Mouse (Mus musculus) bone marrow, adult 2 months (tissue): ENCODE measurements at regions not wholly inside any gene's neighbourhood (a gene's known extent, or its start where the extent isn't known, plus 50 kb on each side); places are given as distances from the start of the nearest gene placed in this dataset.

Experiments
- CTCF ChIP-seq: fragments of 200-500 bp; IDR thresholded peaks from 2 replicates; pipeline ENCODE4 v1.5.1; 2011; ENCODE audit warnings: low read length, control low read depth; ENCODE audit not compliant: control insufficient read depth, insufficient read depth
- POLR2A ChIP-seq: fragments of 200-500 bp; IDR thresholded peaks from 2 replicates; pipeline ENCODE4 v1.6.1; 2011; ENCODE audit warnings: low read depth, mild to moderate bottlenecking, control low read depth, low read length, borderline replicate concordance; ENCODE audit not compliant: control insufficient read depth

DNA sequence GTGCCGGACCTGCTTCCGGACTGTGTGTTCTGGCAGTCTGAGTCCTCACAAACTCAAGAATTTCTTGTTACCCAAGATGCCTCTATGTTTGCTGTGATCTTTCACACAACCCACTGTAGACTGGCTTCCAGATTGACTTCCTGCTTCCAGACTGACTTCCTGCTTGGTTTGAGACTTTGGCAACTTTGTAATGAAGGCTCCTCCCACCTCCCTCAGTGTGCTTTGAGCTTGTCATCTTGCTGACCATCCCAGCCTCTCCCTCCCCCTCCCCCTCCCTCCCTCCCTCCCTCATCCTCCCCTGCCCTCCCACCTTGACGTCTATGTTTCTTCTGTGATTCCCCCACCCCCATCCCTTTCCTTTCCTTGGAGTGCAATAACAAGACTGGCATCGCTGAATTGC, 51.7 kb upstream of the Shb start:
- TF ChIP-seq POLR2A = no peak
- TF ChIP-seq CTCF = no peak
